Mouse (Mus musculus) MEL (cell line): ENCODE results near the gene 9130023H24Rik. TPM values are rescaled to one million over a fixed set of nuclear protein-coding genes. Genes with fewer than 3 reads are reported as not detected.

Source experiments
- DNase-seq: peaks from one replicate; pipeline ENCODE4 v3.0.0; 2011; ENCODE audit warnings: low read depth, low spot score
- H3K27ac ChIP-seq: 2 replicates; pipeline ENCODE4 v1.5.1; 2012; ENCODE audit warnings: low read depth, mild to moderate bottlenecking, control low read depth, low read length, moderate library complexity; ENCODE audit not compliant: control insufficient read depth
- H3K27me3 ChIP-seq, 2 experiments: fragments of 150-350 bp in 1 of 2; sonication (generic) in 1 of 2; 2 replicates each; pipeline ENCODE4 v1.6.1; 2012; ENCODE audit warnings: low read length in 2 of 2, mild to moderate bottlenecking in 2 of 2, improper control_type of control experiment in 1 of 2, moderate library complexity in 1 of 2; ENCODE audit not compliant: insufficient read depth in 2 of 2, control insufficient read depth in 1 of 2
- H3K36me3 ChIP-seq, 2 experiments: 2 replicates each; pipeline ENCODE4 v1.6.1; 2012 to 2014; ENCODE audit warnings: low read length in 2 of 2, improper control_type of control experiment in 1 of 2, inconsistent platforms in 1 of 2, mild to moderate bottlenecking in 1 of 2; ENCODE audit not compliant: insufficient read depth in 2 of 2, control insufficient read depth in 1 of 2
- H3K4me1 ChIP-seq, 2 experiments: fragments of 150-350 bp in 1 of 2; sonication (generic) in 1 of 2; 2 replicates each; pipeline ENCODE4 v1.6.1; 2012; ENCODE audit warnings: low read length in 2 of 2, improper control_type of control experiment in 1 of 2, mild to moderate bottlenecking in 1 of 2; ENCODE audit not compliant: insufficient read depth in 2 of 2, control insufficient read depth in 1 of 2
- H3K4me3 ChIP-seq, 2 experiments: fragments of 150-350 bp in 1 of 2; sonication (generic) in 1 of 2; 2 replicates each; pipeline ENCODE4 v1.5.1; 2012; ENCODE audit warnings: low read depth in 2 of 2, low read length in 2 of 2, mild to moderate bottlenecking in 2 of 2, moderate library complexity in 2 of 2, control low read depth in 1 of 2, improper control_type of control experiment in 1 of 2; ENCODE audit not compliant: control insufficient read depth in 1 of 2, insufficient read depth in 1 of 2
- H3K79me2 ChIP-seq: 2 replicates; pipeline ENCODE4 v1.6.1; 2012; ENCODE audit warnings: mild to moderate bottlenecking, low read length, moderate library complexity; ENCODE audit not compliant: control insufficient read depth, poor library complexity, insufficient read depth
- H3K9ac ChIP-seq: 2 replicates; pipeline ENCODE4 v1.6.1; 2012; ENCODE audit warnings: low read depth, mild to moderate bottlenecking, control low read depth, low read length, moderate library complexity; ENCODE audit not compliant: control insufficient read depth, poor library complexity, severe bottlenecking
- H3K9me3 ChIP-seq: fragments of 150-350 bp; sonication (generic); replicated peaks from 2 replicates; pipeline ENCODE4 v1.6.1; 2012; ENCODE audit warnings: mild to moderate bottlenecking, low read length, improper control_type of control experiment, moderate library complexity; ENCODE audit not compliant: insufficient read depth
- BHLHE40 ChIP-seq: IDR thresholded peaks from 2 replicates; pipeline ENCODE4 v1.6.1; 2012; ENCODE audit warnings: low read depth, mild to moderate bottlenecking, inconsistent platforms, low read length, improper control_type of control experiment, borderline replicate concordance
- CHD1 ChIP-seq: IDR thresholded peaks from 2 replicates; pipeline ENCODE4 v1.6.1; 2012; ENCODE audit warnings: low read depth, mild to moderate bottlenecking, inconsistent platforms, low read length, improper control_type of control experiment
- CHD2 ChIP-seq: IDR thresholded peaks from 2 replicates; pipeline ENCODE4 v1.6.1; 2011; ENCODE audit warnings: low read length, improper control_type of control experiment
- CTCF ChIP-seq, 3 experiments: IDR thresholded peaks in 2 of 3; conservative IDR thresholded peaks in 1 of 3; 2 replicates each; pipeline ENCODE4 v1.5.1; 2011 to 2012; ENCODE audit warnings: low read length in 3 of 3, low read depth in 2 of 3, mild to moderate bottlenecking in 2 of 3, improper control_type of control experiment in 1 of 3, inconsistent platforms in 1 of 3, mixed read lengths in 1 of 3, moderate library complexity in 1 of 3; ENCODE audit not compliant: control insufficient read depth in 1 of 3, insufficient read depth in 1 of 3, poor library complexity in 1 of 3, severe bottlenecking in 1 of 3
- E2F4 ChIP-seq: IDR thresholded peaks from 2 replicates; pipeline ENCODE4 v1.6.1; 2011; ENCODE audit warnings: low read depth, low read length, improper control_type of control experiment, borderline replicate concordance
- GATA1 ChIP-seq: IDR thresholded peaks from 2 replicates; pipeline ENCODE4 v1.6.1; 2011; ENCODE audit warnings: low read depth, low read length, improper control_type of control experiment
- HCFC1 ChIP-seq: IDR thresholded peaks from 2 replicates; pipeline ENCODE4 v1.6.1; 2012; ENCODE audit warnings: low read depth, mild to moderate bottlenecking, inconsistent platforms, low read length, improper control_type of control experiment, moderate library complexity
- MAFK ChIP-seq: IDR thresholded peaks from 2 replicates; pipeline ENCODE4 v1.6.1; 2011; ENCODE audit warnings: low read depth, mild to moderate bottlenecking, low read length, improper control_type of control experiment, borderline replicate concordance
- MAX ChIP-seq: IDR thresholded peaks from 2 replicates; pipeline ENCODE4 v1.6.1; 2011; ENCODE audit warnings: low read length, improper control_type of control experiment
- MEF2A ChIP-seq: IDR thresholded peaks from 2 replicates; pipeline ENCODE4 v1.6.1; 2014; ENCODE audit warnings: low read depth, mild to moderate bottlenecking, inconsistent platforms, low read length, improper control_type of control experiment; ENCODE audit not compliant: poor library complexity, insufficient replicate concordance, severe bottlenecking; ENCODE audit errors: extremely low read depth
- MXI1 ChIP-seq: IDR thresholded peaks from 2 replicates; pipeline ENCODE4 v1.6.1; 2011; ENCODE audit warnings: mild to moderate bottlenecking, low read depth, low read length, improper control_type of control experiment
- MYB ChIP-seq: IDR thresholded peaks from 2 replicates; pipeline ENCODE4 v1.6.1; 2011; ENCODE audit warnings: mild to moderate bottlenecking, low read depth, low read length, improper control_type of control experiment
- NELFE ChIP-seq: IDR thresholded peaks from 2 replicates; pipeline ENCODE4 v1.6.1; 2011; ENCODE audit warnings: low read depth, low read length, improper control_type of control experiment
- POLR2A ChIP-seq, 2 experiments: IDR thresholded peaks; 2 replicates each; pipeline ENCODE4 v1.6.1; 2011 to 2012; ENCODE audit warnings: low read length in 2 of 2, mild to moderate bottlenecking in 2 of 2, control low read depth in 1 of 2, improper control_type of control experiment in 1 of 2, low read depth in 1 of 2, moderate library complexity in 1 of 2; ENCODE audit not compliant: control insufficient read depth in 1 of 2, insufficient read depth in 1 of 2, poor library complexity in 1 of 2
- POLR2AphosphoS2 ChIP-seq: IDR thresholded peaks from 2 replicates; pipeline ENCODE4 v1.6.1; 2011; ENCODE audit warnings: low read length, improper control_type of control experiment
- RAD21 ChIP-seq: IDR thresholded peaks from 2 replicates; pipeline ENCODE4 v1.6.1; 2011; ENCODE audit warnings: mild to moderate bottlenecking, low read depth, low read length, improper control_type of control experiment
- RCOR1 ChIP-seq: IDR thresholded peaks from 2 replicates; pipeline ENCODE4 v1.6.1; 2012; ENCODE audit warnings: low read depth, mild to moderate bottlenecking, inconsistent platforms, low read length, improper control_type of control experiment
- SMC3 ChIP-seq: IDR thresholded peaks from 2 replicates; pipeline ENCODE4 v1.6.1; 2011; ENCODE audit warnings: low read depth, low read length, improper control_type of control experiment
- TAL1 ChIP-seq: IDR thresholded peaks from 2 replicates; pipeline ENCODE4 v1.6.1; 2012; ENCODE audit warnings: mild to moderate bottlenecking, inconsistent platforms, low read length, moderate library complexity, mixed read lengths
- TCF12 ChIP-seq: IDR thresholded peaks from 2 replicates; pipeline ENCODE4 v1.6.1; 2014; ENCODE audit warnings: low read depth, mild to moderate bottlenecking, inconsistent platforms, low read length, improper control_type of control experiment, moderate library complexity
- UBTF ChIP-seq: IDR thresholded peaks from 2 replicates; pipeline ENCODE4 v1.6.1; 2012; ENCODE audit warnings: low read depth, mild to moderate bottlenecking, inconsistent platforms, low read length, improper control_type of control experiment, moderate library complexity, borderline replicate concordance; ENCODE audit not compliant: insufficient read depth
- USF1 ChIP-seq: IDR thresholded peaks from 2 replicates; pipeline ENCODE4 v1.6.1; 2014; ENCODE audit warnings: low read depth, mild to moderate bottlenecking, inconsistent platforms, low read length, improper control_type of control experiment, moderate library complexity
- USF2 ChIP-seq, 2 experiments: IDR thresholded peaks; 2 replicates each; pipeline ENCODE4 v1.6.1; 2011 to 2012; ENCODE audit warnings: improper control_type of control experiment in 2 of 2, low read length in 2 of 2, borderline replicate concordance in 1 of 2, inconsistent platforms in 1 of 2, low read depth in 1 of 2, mild to moderate bottlenecking in 1 of 2; ENCODE audit not compliant: insufficient read depth in 1 of 2
- ZC3H11A ChIP-seq: IDR thresholded peaks from 2 replicates; pipeline ENCODE4 v1.6.1; 2012; ENCODE audit warnings: low read depth, mild to moderate bottlenecking, inconsistent platforms, low read length, improper control_type of control experiment
- ZNF384 ChIP-seq: IDR thresholded peaks from 2 replicates; pipeline ENCODE4 v1.6.1; 2012; ENCODE audit warnings: low read depth, mild to moderate bottlenecking, inconsistent platforms, low read length, improper control_type of control experiment
- polyA plus RNA-seq, 2 experiments: library from polyadenylated mRNA; stranded (reverse) in 1 of 2; unstranded in 1 of 2; fragments of >175 nt in 1 of 2; fragments of >200 nt in 1 of 2; gene quantifications; 2 replicates each; pipeline versions ENCODE4 v1.2.1 to v1.2.4; 2012; ENCODE audit warnings: low replicate concordance in 2 of 2, low read depth in 1 of 2; ENCODE audit not compliant: insufficient read length in 2 of 2, insufficient read depth in 1 of 2, missing spikeins in 1 of 2
- total RNA-seq: library from RNA; depleted of rRNA; stranded (reverse); fragments of 300-350 nt; gene quantifications from 2 replicates; pipeline ENCODE4 v1.2.3, GENCODE M21; 2012

The 9130023H24Rik gene
- total and polyA plus RNA-seq, 3 experiments = 0.96 to 1.5 TPM; not detected in 1

GRCm38 (mm10) chr7:128267813-128268212 is 30.0 kb upstream of the 9130023H24Rik start:
- H3K9me3 ChIP-seq = no peaks in the 10 kb centered on the region

GRCm38 (mm10) chr7:128267391-128267790 is 29.6 kb upstream of the 9130023H24Rik start:
- H3K9me3 ChIP-seq = no peaks in the 10 kb centered on the region
- H3K4me3 ChIP-seq = no peak overlapping the region
- peaks cover 0 to 11% of the 10 kb centered on the region in 2 experiments; a peak in 3 of 4 replicates for H3K4me1 ChIP-seq
- peaks cover 0 to 2% of the 10 kb centered on the region in 2 experiments; a peak in 1 of 4 replicates for H3K36me3 ChIP-seq
- no peaks in the 10 kb centered on the region for H3K79me2 ChIP-seq
- TF ChIP-seq ZC3H11A (no peak), SMC3 (no peak), USF2 (IDR thresholded peaks at IDR 0.05; ENCODE audit: borderline replicate concordance in 1 of 2, insufficient read depth in 1 of 2, low read depth in 1 of 2, low read length in 2 of 2) (no peak), MYB (no peak), HCFC1 (no peak), GATA1 (no peak), CHD2 (no peak), CTCF (IDR thresholded peaks at IDR 0.05 in 2 of 3, conservative IDR thresholded peaks at IDR 0.05 in 1 of 3; ENCODE audit: control insufficient read depth in 1 of 3, insufficient read depth in 1 of 3, low read depth in 2 of 3, low read length in 3 of 3, poor library complexity in 1 of 3, severe bottlenecking in 1 of 3) (no peak), POLR2A (IDR thresholded peaks at IDR 0.05; ENCODE audit: control insufficient read depth in 1 of 2, insufficient read depth in 1 of 2, low read depth in 1 of 2, low read length in 2 of 2, poor library complexity in 1 of 2) (no peak), POLR2AphosphoS2 (no peak), UBTF (no peak), MAFK (no peak), TCF12 (no peak), TAL1 (no peak), BHLHE40 (no peak), E2F4 (no peak), RAD21 (no peak), CHD1 (no peak), MEF2A (no peak)
- H3K9ac ChIP-seq = no peak overlapping the region
- H3K27ac ChIP-seq = no peak overlapping the region
- no peak for DNase-seq
- peaks cover 0 to 1% of the 10 kb centered on the region in 2 experiments; a peak in 2 of 4 replicates for H3K27me3 ChIP-seq

More at GRCm38 (mm10) chr7:128267813-128268212, 30.0 kb upstream of the 9130023H24Rik start:
- Histone ChIP-seq H3K4me1 (peaks cover 0 to 11% of the 10 kb centered on the region in 2 experiments; a peak in 3 of 4 replicates), H3K27me3 (no peaks in the 10 kb centered on the region; a peak in 1 of 4 replicates), H3K27ac (no peak overlapping the region), H3K36me3 (peaks cover 0 to 2% of the 10 kb centered on the region in 2 experiments; a peak in 1 of 4 replicates), H3K4me3 (no peak overlapping the region), H3K79me2 (no peaks in the 10 kb centered on the region), H3K9ac (no peak overlapping the region)
- TF ChIP-seq SMC3 (no peak), MYB (no peak), RCOR1 (no peak), USF1 (no peak), UBTF (no peak), NELFE (no peak), MAX (no peak), MXI1 (no peak), ZNF384 (no peak), TAL1 (no peak), E2F4 (no peak)
- DNase-seq = no peak
